Mouse (Mus musculus) neural tube, embryonic 10.5 days (tissue): ENCODE results near the gene Asgr1.

Experiments
- DNase-seq: peaks from one replicate; pipeline ENCODE4 v3.0.0-alpha.2; 2017; ENCODE audit warnings: low spot score; ENCODE audit errors: extremely low spot score

Gene Asgr1

DNA sequence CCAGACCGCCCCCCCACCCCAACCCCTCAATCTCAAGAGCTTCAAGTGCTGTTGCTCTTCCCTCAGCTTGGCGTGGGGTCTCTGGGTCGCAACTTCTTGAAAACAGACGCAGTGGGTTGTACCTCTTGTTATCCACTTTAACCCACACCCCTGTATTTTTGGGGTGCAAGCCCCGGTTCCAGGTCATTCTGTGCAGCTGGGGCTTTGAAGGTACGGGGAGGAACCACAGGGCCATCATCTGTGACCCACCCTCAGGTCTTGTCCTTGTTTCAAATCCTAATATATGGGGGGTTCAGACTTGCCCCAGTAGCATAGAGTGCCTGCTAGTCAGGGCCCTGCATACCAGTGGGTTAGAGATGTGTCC, 29.8 kb upstream of the Asgr1 start:
- DNase-seq, result no peak

GRCm38 (mm10) chr11:70026689-70027088, 27.2 kb upstream of the Asgr1 start:
- DNase-seq, result peak; percentile 56

GRCm38 (mm10) chr11:70027397-70027796, 26.5 kb upstream of the Asgr1 start:
- no peak for DNase-seq

DNA sequence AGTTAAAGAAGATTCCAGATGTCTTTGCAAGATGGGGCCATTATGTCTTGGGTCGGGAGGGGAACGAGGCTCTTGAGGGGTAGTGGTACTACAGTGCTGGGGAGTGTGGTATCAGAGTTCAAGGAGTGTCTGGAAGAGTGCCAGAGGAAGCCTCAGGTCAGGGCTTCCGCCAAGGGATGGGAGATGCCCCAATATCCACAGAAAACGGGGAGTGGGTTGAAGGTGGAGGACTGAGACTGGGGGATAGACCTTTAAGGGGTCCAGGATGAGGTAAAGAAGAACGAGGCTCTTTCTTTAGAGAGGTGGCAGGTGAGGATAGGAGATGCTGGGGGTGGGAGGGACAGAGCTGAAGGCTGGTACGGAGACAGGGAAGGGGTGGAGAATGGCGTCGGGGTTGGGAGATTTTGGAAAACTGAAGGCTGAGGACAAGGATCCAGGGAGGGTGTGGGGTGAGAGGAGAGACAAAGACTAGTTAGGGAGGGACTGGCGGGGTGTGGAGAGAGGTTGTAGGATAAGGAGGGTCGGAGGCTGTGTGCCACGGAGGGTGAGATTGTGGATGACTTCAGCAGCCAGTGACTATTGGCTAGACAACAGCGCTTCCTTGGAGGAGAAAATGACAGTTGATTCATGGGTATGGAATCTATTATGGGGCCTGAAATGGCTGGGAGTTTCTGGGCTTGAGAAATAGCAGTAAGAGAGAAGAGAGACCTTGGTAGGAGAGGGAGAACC, 25.3 kb upstream of the Asgr1 start:
- DNase-seq, result no peak

DNA sequence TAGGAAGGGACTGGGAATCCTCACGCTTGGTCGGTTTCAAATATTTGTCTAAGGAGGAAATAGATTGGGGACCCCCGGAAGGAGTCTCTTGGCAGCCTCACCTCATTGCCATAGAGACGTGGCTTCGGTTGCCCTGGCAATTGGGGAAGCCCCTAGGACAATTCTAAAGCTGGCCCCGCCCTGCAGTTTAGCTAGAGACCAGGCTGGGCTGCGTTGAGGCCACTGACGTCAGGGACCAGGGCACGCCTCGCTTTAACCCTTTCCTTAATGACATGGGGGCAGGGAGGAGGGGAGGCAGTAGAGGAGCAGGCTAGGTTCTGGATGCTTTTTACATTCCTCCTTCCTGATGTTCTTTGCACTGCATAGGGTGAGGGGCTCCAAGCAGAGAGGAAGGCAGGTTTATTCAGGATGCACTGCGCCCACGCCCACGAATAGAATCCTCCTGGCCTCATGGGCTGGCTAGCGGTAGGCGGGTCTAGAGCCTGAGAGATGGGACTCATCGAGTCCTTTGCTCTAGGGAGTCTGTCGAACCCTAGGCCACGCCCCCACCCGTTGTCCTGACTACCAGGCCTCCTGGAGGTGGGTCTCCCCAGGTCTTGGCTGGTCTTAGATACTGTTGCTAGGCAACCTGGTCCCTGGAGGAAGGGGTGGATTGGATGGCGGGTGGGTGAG, 24.6 kb upstream of the Asgr1 start:
- DNase-seq, result peak; percentile 96

- no peak for DNase-seq
These were observed 23.9 kb upstream of the Asgr1 start for GRCm38 (mm10) chr11:70029829-70030550.

GRCm38 (mm10) chr11:70030651-70031320, 23.1 kb upstream of the Asgr1 start:
- DNase-seq, result no peak

DNA sequence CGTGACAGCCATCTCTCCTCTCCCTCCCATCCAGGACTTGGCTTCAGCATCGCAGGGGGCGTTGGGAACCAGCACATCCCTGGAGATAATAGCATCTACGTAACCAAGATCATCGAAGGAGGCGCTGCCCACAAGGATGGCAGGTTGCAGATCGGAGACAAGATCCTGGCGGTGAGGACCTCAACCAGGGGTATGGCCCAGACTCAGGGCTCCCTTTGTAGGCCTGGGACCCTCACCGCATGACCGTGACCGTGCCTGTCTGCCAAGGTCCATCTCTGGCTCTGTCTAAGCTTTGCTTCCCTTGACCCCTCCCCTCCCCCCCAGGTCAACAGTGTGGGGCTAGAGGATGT, 22.6 kb upstream of the Asgr1 start:
- DNase-seq, result no peak

DNA sequence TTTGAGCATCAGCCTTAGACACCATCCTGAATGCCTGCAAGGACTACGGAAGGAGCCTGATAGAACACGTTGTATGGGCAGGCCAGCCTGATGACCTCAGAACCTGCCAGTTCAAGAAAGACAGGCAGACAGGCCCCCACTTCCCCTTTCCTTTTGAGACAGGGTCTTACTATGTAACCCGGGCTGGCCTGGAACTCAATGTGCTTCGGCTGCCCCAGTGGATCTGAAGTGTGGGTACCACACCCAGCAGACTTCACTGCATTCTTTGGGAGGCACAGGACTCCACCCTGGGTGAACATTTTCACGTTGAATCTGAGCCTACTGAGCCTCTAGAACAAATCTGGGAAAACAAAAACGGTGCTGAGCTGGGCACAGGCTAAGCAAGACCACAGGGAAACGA, 15.7 kb upstream of the Asgr1 start:
- no peak for DNase-seq

- no peak for DNase-seq
These were observed 14.3 kb upstream of the Asgr1 start for GRCm38 (mm10) chr11:70039631-70040030.

- DNase-seq, result no peak
These were observed 13.7 kb upstream of the Asgr1 start for GRCm38 (mm10) chr11:70040184-70040583.

- no peak for DNase-seq
These were observed 11.4 kb upstream of the Asgr1 start for GRCm38 (mm10) chr11:70042309-70043085.

- DNase-seq, result no peak
These were observed 10.2 kb upstream of the Asgr1 start for GRCm38 (mm10) chr11:70043665-70044064.

- DNase-seq, result no peak
These were observed 8.4 kb upstream of the Asgr1 start for GRCm38 (mm10) chr11:70045435-70045834.

DNA sequence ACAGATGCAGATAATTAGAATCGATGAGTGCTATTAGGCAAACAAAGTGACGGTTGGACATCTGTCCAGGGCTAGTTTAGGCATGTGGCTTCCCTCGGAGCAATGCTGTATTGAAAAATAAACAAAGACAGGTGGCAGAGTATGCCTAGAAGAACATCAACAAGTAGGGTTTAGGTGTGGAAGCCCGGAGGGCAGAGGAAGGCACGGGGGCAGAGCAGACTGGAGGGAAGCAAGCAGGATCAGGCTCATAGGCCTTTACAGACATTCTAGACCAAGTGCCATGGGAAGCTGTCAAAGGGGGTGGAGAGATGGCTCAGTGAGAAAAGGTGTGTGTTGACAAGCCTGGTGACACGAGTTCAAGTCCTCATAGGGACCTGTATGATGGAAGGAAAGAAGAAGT, 4.5 kb upstream of the Asgr1 start:
- DNase-seq, result no peak

DNA sequence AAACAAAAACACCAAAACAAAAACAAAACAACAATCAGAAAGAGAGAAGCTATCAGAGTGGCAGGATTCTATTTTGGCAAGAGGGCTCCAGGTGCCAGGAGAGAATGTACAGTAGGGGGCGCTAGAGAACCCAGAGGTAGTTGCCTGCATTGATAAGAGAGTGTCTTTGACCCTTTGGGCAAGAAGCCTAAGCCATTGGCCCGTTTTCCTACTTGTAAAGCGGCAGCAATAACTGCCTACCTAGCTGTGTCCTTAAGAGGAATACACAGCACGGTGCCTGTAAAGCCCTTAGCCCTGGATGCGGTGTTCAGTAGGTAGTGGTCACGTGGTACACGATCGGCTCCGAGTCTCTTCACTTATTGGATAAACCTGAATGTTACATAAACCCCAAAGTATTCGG, 4.1 kb upstream of the Asgr1 start:
- no peak for DNase-seq

GRCm38 (mm10) chr11:70053156-70053555, 729 bp upstream of the Asgr1 start:
- no peak for DNase-seq

DNA sequence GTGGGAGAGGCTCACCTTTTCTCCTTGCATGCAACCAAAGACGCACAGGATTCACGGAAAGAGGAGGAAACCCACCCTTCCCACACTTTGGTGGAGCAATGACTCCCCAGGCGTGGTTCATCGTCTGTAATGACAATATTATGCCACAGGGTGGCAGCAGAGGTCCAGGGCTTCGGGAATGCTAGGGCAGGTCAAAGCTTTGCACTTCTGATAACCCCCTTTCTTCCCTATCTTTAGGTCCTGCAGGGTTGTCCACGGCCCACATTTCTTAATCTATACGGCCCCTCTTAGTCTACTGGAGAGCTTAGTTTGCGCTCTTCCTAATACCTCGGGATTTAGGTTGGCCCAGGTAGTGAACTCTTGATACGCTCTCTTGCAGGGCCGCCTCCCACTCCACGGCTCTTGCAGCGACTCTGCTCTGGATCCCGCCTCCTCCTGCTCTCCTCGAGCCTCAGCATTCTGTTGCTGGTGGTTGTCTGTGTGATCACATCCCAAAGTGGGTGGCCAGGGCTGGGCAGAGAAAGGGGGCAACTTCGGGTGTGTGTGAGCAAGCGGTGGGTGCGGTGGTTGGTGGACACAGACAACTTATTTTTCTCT, 1.8 kb downstream of the Asgr1 start:
- DNase-seq, result peak; percentile 89

DNA sequence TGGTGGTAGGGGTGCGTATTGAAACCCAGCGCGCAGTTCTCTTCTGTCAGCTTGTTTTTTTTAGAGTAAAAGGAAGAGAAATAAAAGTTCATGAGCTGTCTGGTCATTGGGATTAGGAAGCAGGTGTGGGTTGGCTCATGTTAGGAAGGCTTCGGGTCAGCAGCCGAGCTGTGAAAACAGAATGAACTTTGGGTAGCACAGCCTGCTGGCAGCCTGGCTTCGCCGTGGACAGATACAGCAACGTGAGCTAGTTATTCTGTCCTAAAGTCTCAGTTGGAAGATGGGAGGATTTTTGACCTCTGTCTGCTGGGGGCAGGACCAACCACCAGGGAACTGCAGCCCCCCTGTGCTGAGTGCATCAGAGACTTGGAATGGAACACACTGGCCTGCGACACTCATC, 3.9 kb downstream of the Asgr1 start:
- no peak for DNase-seq

- no peak for DNase-seq
These were observed 6.0 kb downstream of the Asgr1 start for GRCm38 (mm10) chr11:70059930-70060329.

DNA sequence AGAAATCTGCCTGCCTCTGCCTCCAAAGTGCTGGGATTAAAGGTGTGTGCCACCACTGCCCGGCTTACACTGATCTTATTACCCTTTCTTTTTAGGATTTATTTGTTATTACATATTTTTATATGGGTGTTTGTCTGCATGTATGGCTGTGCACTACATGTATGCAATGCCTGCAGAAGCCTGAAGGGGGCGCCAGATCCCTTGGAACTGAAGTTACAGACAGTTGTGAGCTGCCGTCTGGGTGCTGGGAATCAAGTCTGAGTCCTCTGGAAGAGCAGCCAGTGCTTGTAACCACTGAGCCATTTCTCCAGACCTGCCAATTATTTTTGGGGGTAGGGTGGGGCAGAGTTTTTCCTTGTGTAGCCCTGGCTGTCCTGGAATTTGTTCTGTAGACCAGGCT, 9.2 kb downstream of the Asgr1 start:
- no peak for DNase-seq
